Mouse (Mus musculus): ENCODE measurements at regions not wholly inside any gene's neighbourhood (a gene's known extent, or its start where the extent isn't known, plus 50 kb on each side); places are given as distances from the start of the nearest gene placed in this dataset.

- no peak for DNase-seq (ENCODE audit: low spot score)
Measured at GRCm38 (mm10) chr2:45244491-45244890, 127.3 kb upstream of the Zeb2 start.

- DNase-seq (ENCODE audit: low spot score), result no peak
Measured at GRCm38 (mm10) chr2:45239501-45240292, 122.5 kb upstream of the Zeb2 start.

- DNase-seq (ENCODE audit: low spot score), result no peak
Measured at GRCm38 (mm10) chr2:45239001-45239400, 121.8 kb upstream of the Zeb2 start.

- no peak for DNase-seq (ENCODE audit: low spot score)
Measured at GRCm38 (mm10) chr2:45236168-45236700, 119.0 kb upstream of the Zeb2 start.

GRCm38 (mm10) chr2:45234148-45234547 lies 117.0 kb upstream of the Zeb2 start:
- no peak for DNase-seq (ENCODE audit: low spot score)

GRCm38 (mm10) chr2:45230351-45231209 lies 113.4 kb upstream of the Zeb2 start:
- DNase-seq (ENCODE audit: low spot score), result no peak

GRCm38 (mm10) chr2:45229501-45229900 lies 112.3 kb upstream of the Zeb2 start:
- no peak for DNase-seq (ENCODE audit: low spot score)

- no peak for DNase-seq (ENCODE audit: low spot score)
Measured at GRCm38 (mm10) chr2:45227276-45227944, 110.2 kb upstream of the Zeb2 start.

- DNase-seq (ENCODE audit: low spot score), result no peak
Measured at GRCm38 (mm10) chr2:45226045-45226370, 108.8 kb upstream of the Zeb2 start.

- no peak for DNase-seq (ENCODE audit: low spot score)
Measured at GRCm38 (mm10) chr2:45225364-45226044, 108.3 kb upstream of the Zeb2 start.

- DNase-seq (ENCODE audit: low spot score), result no peak
Measured at GRCm38 (mm10) chr2:45222213-45222612, 105.0 kb upstream of the Zeb2 start.

- DNase-seq (ENCODE audit: low spot score), result no peak
Measured at GRCm38 (mm10) chr2:45219851-45220250, 102.7 kb upstream of the Zeb2 start.

- no peak for DNase-seq (ENCODE audit: low spot score)
Measured at GRCm38 (mm10) chr2:45212833-45213232, 95.6 kb upstream of the Zeb2 start.

- no peak for DNase-seq (ENCODE audit: low spot score)
Measured at GRCm38 (mm10) chr2:45208526-45208925, 91.3 kb upstream of the Zeb2 start.

GRCm38 (mm10) chr2:45205756-45206155 lies 88.6 kb upstream of the Zeb2 start:
- no peak for DNase-seq (ENCODE audit: low spot score)

- DNase-seq (ENCODE audit: low spot score), result no peak
Measured at GRCm38 (mm10) chr2:45205211-45205610, 88.0 kb upstream of the Zeb2 start.

- no peak for DNase-seq (ENCODE audit: low spot score)
Measured at GRCm38 (mm10) chr2:45197955-45198631, 80.9 kb upstream of the Zeb2 start.

GRCm38 (mm10) chr2:45197342-45197741 lies 80.1 kb upstream of the Zeb2 start:
- DNase-seq (ENCODE audit: low spot score), result no peak

GRCm38 (mm10) chr2:45196511-45196910 lies 79.3 kb upstream of the Zeb2 start:
- no peak for DNase-seq (ENCODE audit: low spot score)

- DNase-seq (ENCODE audit: low spot score), result no peak
Measured at GRCm38 (mm10) chr2:45194335-45194734, 77.1 kb upstream of the Zeb2 start.

- DNase-seq (ENCODE audit: low spot score), result no peak
Measured at GRCm38 (mm10) chr2:45185621-45185999, 68.4 kb upstream of the Zeb2 start.

Measured in urinary bladder, postnatal 14 days (tissue).